Mouse (Mus musculus): ENCODE results near the gene Bloc1s5. TPM values are rescaled to one million over a fixed set of nuclear protein-coding genes. Genes with fewer than 3 reads are reported as not detected.

Bloc1s5 gene
- polyA plus RNA-seq, 1 experiment from 2014 or later, result 14.5 TPM

- no peaks in the 10 kb centered on the region for H3K9me3 ChIP-seq (ENCODE audit: control insufficient read depth, low read length)
- no peaks in the 10 kb centered on the region for H3K27me3 ChIP-seq (replicated peaks; ENCODE audit: control insufficient read depth, insufficient read depth, low read length)
- no peaks in the 10 kb centered on the region for H3K4me1 ChIP-seq (ENCODE audit: control insufficient read depth, insufficient read depth, low read length)
- no peaks in the 10 kb centered on the region for H3K36me3 ChIP-seq (ENCODE audit: control insufficient read depth, insufficient read depth, low read length)
- H3K4me3 ChIP-seq (ENCODE audit: low read length), result no peak overlapping the region
- H3K9ac ChIP-seq (ENCODE audit: low read depth, low read length), result no peak overlapping the region
- no peak overlapping the region for H3K27ac ChIP-seq (ENCODE audit: low read length)
- H3K4me2 ChIP-seq (ENCODE audit: low read depth, low read length), result no peak overlapping the region
- WGBS, result 89% methylated on average over 5 of the region's 5 CpGs
- no peak for ATAC-seq
Measured at GRCm38 (mm10) chr13:38587350-38587749, 47.6 kb downstream of the Bloc1s5 start.

- Histone ChIP-seq H3K36me3 (ENCODE audit: control insufficient read depth, insufficient read depth, low read length) (no peaks in the 10 kb centered on the region), H3K4me3 (ENCODE audit: low read length) (no peak overlapping the region), H3K27me3 (replicated peaks; ENCODE audit: control insufficient read depth, insufficient read depth, low read length) (no peaks in the 10 kb centered on the region), H3K9ac (ENCODE audit: low read depth, low read length) (no peak overlapping the region), H3K9me3 (ENCODE audit: control insufficient read depth, low read length) (no peaks in the 10 kb centered on the region), H3K27ac (ENCODE audit: low read length) (no peak overlapping the region), H3K4me2 (ENCODE audit: low read depth, low read length) (no peak overlapping the region), H3K4me1 (ENCODE audit: control insufficient read depth, insufficient read depth, low read length) (no peaks in the 10 kb centered on the region)
- 94% methylated on average over 4 of the region's 4 CpGs for WGBS
- no peak for ATAC-seq
Measured at GRCm38 (mm10) chr13:38586451-38586850, 48.5 kb downstream of the Bloc1s5 start.

- H3K27ac ChIP-seq (ENCODE audit: low read length), result no peak overlapping the region
- H3K36me3 ChIP-seq (ENCODE audit: control insufficient read depth, insufficient read depth, low read length), result no peaks in the 10 kb centered on the region
- peaks cover 3% of the 10 kb centered on the region for H3K4me1 ChIP-seq (ENCODE audit: control insufficient read depth, insufficient read depth, low read length)
- WGBS, result 62% methylated on average over 3 of the region's 3 CpGs
- no peak overlapping the region for H3K4me2 ChIP-seq (ENCODE audit: low read depth, low read length)
- H3K27me3 ChIP-seq (replicated peaks; ENCODE audit: control insufficient read depth, insufficient read depth, low read length), result no peaks in the 10 kb centered on the region
- H3K4me3 ChIP-seq (ENCODE audit: low read length), result no peak overlapping the region
- no peak for ATAC-seq
- no peaks in the 10 kb centered on the region for H3K9me3 ChIP-seq (ENCODE audit: control insufficient read depth, low read length)
- no peak overlapping the region for H3K9ac ChIP-seq (ENCODE audit: low read depth, low read length)
Measured at GRCm38 (mm10) chr13:38582768-38583167, 52.1 kb downstream of the Bloc1s5 start.

DNA sequence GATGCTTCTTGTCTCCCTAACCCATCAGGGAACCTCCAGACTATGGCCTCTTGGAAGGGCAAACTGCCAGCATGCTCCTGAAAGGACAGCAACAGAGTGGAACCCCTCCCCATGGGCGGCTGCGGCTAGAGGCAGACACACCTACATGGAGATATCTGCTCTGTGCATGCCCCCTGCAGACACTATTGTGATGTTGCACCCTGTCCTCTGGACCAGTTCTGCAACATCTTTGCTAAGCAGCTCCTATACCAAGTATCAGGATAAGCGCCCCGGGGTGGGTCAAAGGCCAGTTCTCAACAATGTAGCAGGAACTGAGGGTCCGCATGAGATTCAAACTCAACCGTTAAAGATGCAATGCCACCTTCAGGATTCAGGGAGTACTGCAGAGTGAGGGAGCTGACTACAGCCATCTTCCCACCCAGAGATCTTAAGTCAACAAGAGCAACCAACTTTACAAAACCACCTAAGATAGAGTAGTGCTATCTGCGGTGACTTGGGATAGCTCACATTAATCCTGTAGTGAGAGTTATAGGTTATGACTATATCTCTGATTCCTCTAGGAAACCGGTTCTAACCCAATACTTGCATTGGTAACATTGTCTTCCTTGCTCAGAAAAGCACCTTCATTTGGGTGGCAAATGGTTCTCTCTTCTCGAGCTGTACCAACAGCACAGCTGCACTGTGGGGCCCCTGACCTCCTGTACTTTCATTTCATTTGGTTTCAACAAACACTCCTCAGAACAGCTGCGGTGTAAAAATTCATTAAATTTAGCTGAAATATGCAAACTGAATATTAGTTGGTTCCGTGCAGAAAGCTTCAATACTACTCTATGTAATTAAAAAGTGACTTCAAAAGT lies 54.1 kb downstream of the Bloc1s5 start:
- no peak overlapping the region for H3K27ac ChIP-seq (ENCODE audit: low read length)

DNA sequence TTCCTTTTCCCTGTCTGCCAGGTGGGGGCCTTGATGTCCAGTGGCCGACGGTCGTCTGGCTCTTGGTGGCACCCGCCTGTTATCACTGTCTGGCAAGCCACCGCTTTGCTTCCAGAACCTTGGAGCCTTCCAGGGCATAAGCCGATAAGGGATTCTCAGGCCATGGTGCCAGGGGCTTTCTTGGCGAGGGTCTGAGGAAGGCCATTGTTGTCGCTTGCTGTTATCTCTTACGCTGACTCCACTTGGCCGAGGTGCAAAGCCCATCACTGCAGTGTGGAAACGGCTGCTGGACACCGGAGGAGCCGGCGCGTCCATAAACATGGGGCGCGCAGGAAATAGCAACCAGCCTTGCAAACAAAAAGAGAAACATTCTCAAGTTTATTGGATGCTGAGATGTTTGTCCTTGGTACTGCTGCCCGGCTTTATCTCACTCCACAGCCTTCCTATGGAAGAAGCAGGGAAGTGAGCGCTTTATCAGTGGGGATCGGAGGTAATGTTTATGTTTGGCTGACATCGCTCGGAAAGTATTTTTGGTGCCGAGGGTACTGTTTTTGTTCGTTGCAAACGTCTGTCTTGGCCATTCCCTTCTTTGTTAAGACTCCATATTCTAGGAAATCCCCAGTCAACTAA lies 54.8 kb downstream of the Bloc1s5 start:
- H3K9ac ChIP-seq (ENCODE audit: low read depth, low read length), result no peak overlapping the region

More for the DNA sequence above, 54.1 kb downstream of the Bloc1s5 start:
- Histone ChIP-seq H3K4me1 (ENCODE audit: control insufficient read depth, insufficient read depth, low read length) (peaks cover 3% of the 10 kb centered on the region), H3K4me2 (ENCODE audit: low read depth, low read length) (peak overlapping the region; percentile 48), H3K9ac (ENCODE audit: low read depth, low read length) (no peak overlapping the region), H3K9me3 (ENCODE audit: control insufficient read depth, low read length) (no peaks in the 10 kb centered on the region), H3K27me3 (replicated peaks; ENCODE audit: control insufficient read depth, insufficient read depth, low read length) (no peaks in the 10 kb centered on the region), H3K36me3 (ENCODE audit: control insufficient read depth, insufficient read depth, low read length) (no peaks in the 10 kb centered on the region), H3K4me3 (ENCODE audit: low read length) (peak overlapping the region; percentile 16; the same call in 1 of the 2 replicates)
- 47% methylated on average over 11 of the region's 11 CpGs for WGBS
- ATAC-seq, result peak; percentile 84

GRCm38 (mm10) chr13:38574668-38575067 lies 60.2 kb downstream of the Bloc1s5 start:
- H3K4me2 ChIP-seq (ENCODE audit: low read depth, low read length), result no peak overlapping the region
- no peaks in the 10 kb centered on the region for H3K9me3 ChIP-seq (ENCODE audit: control insufficient read depth, low read length)
- H3K27ac ChIP-seq (ENCODE audit: low read length), result no peak overlapping the region
- ATAC-seq, result no peak
- 57% methylated on average over 3 of the region's 3 CpGs for WGBS
- H3K4me1 ChIP-seq (ENCODE audit: control insufficient read depth, insufficient read depth, low read length), result no peaks in the 10 kb centered on the region
- no peaks in the 10 kb centered on the region for H3K36me3 ChIP-seq (ENCODE audit: control insufficient read depth, insufficient read depth, low read length)
- H3K9ac ChIP-seq (ENCODE audit: low read depth, low read length), result no peak overlapping the region
- no peaks in the 10 kb centered on the region for H3K27me3 ChIP-seq (replicated peaks; ENCODE audit: control insufficient read depth, insufficient read depth, low read length)
- H3K4me3 ChIP-seq (ENCODE audit: low read length), result no peak overlapping the region

More for the DNA sequence above, 54.8 kb downstream of the Bloc1s5 start:
- no peaks in the 10 kb centered on the region for H3K9me3 ChIP-seq (ENCODE audit: control insufficient read depth, low read length)
- no peaks in the 10 kb centered on the region for H3K36me3 ChIP-seq (ENCODE audit: control insufficient read depth, insufficient read depth, low read length)
- peaks cover 3% of the 10 kb centered on the region for H3K4me1 ChIP-seq (ENCODE audit: control insufficient read depth, insufficient read depth, low read length)
- 60% methylated on average over 25 of the region's 25 CpGs for WGBS
- H3K4me3 ChIP-seq (ENCODE audit: low read length), result peak overlapping the region; percentile 16; the same call in 1 of the 2 replicates
- peak overlapping the region; percentile 48 for H3K4me2 ChIP-seq (ENCODE audit: low read depth, low read length)
- H3K27me3 ChIP-seq (replicated peaks; ENCODE audit: control insufficient read depth, insufficient read depth, low read length), result no peaks in the 10 kb centered on the region
- no peak for ATAC-seq
- no peak overlapping the region for H3K27ac ChIP-seq (ENCODE audit: low read length)

- H3K4me1 ChIP-seq (ENCODE audit: control insufficient read depth, insufficient read depth, low read length), result no peaks in the 10 kb centered on the region
- no peak overlapping the region for H3K27ac ChIP-seq (ENCODE audit: low read length)
- H3K36me3 ChIP-seq (ENCODE audit: control insufficient read depth, insufficient read depth, low read length), result no peaks in the 10 kb centered on the region
- no peaks in the 10 kb centered on the region for H3K9me3 ChIP-seq (ENCODE audit: control insufficient read depth, low read length)
- H3K27me3 ChIP-seq (replicated peaks; ENCODE audit: control insufficient read depth, insufficient read depth, low read length), result no peaks in the 10 kb centered on the region
- no peak for ATAC-seq
- H3K4me2 ChIP-seq (ENCODE audit: low read depth, low read length), result no peak overlapping the region
- H3K4me3 ChIP-seq (ENCODE audit: low read length), result no peak overlapping the region
- no peak overlapping the region for H3K9ac ChIP-seq (ENCODE audit: low read depth, low read length)
- 95% methylated on average over 1 of the region's 1 CpGs for WGBS
Measured at GRCm38 (mm10) chr13:38573281-38573680, 61.6 kb downstream of the Bloc1s5 start.

DNA sequence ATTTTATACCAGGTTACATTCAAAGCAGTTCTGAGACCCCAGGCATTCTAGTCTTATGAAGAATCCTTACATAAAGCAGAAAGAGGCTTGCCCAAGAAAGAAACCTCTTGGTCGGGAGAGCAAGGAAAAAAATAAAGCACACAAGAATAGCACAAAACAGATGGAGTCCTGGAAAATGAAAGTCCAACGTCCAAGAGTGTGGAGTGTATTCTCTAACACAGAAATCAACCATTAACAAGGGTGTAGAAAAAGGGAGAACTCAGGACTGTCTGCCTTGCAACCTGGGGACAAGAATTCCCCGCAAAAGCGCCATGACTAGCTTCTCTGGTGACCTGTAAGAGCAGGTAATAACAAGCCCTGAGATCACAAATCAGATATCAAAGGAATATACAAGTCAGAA lies 69.7 kb downstream of the Bloc1s5 start:
- Histone ChIP-seq H3K27me3 (replicated peaks; ENCODE audit: control insufficient read depth, insufficient read depth, low read length) (no peaks in the 10 kb centered on the region), H3K36me3 (ENCODE audit: control insufficient read depth, insufficient read depth, low read length) (no peaks in the 10 kb centered on the region), H3K4me2 (ENCODE audit: low read depth, low read length) (no peak overlapping the region), H3K4me3 (ENCODE audit: low read length) (no peak overlapping the region), H3K4me1 (ENCODE audit: control insufficient read depth, insufficient read depth, low read length) (no peaks in the 10 kb centered on the region), H3K27ac (ENCODE audit: low read length) (no peak overlapping the region), H3K9ac (ENCODE audit: low read depth, low read length) (no peak overlapping the region), H3K9me3 (ENCODE audit: control insufficient read depth, low read length) (no peaks in the 10 kb centered on the region)
- ATAC-seq, result no peak
- WGBS, result 68% methylated on average over 4 of the region's 4 CpGs

DNA sequence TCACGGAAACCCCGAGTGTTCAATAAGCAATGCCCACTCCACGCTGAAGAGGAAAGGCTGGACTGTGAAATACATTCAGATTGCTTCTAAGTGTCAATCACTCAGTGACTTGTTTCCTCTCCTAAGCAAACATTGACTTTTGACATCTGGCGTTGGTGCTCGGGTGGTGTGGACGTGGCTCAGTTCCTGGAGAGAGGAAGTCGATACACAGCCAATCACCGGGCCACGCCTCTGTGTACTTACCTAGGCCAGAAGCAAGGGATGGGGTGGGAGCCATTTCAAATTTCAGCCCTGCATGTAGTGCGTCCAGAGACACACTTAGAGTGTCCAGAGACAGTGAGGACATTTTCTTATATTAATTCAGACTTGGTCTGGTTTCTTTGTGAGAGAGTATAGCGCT lies 80.3 kb downstream of the Bloc1s5 start:
- Histone ChIP-seq H3K27ac (ENCODE audit: low read length) (no peak overlapping the region), H3K9ac (ENCODE audit: low read depth, low read length) (no peak overlapping the region), H3K36me3 (ENCODE audit: control insufficient read depth, insufficient read depth, low read length) (no peaks in the 10 kb centered on the region), H3K4me1 (ENCODE audit: control insufficient read depth, insufficient read depth, low read length) (no peaks in the 10 kb centered on the region), H3K9me3 (ENCODE audit: control insufficient read depth, low read length) (no peaks in the 10 kb centered on the region), H3K4me3 (ENCODE audit: low read length) (no peak overlapping the region), H3K27me3 (replicated peaks; ENCODE audit: control insufficient read depth, insufficient read depth, low read length) (no peaks in the 10 kb centered on the region), H3K4me2 (ENCODE audit: low read depth, low read length) (no peak overlapping the region)
- ATAC-seq, result peak; percentile 85
- WGBS, result 54% methylated on average over 11 of the region's 11 CpGs
